Comparison of ENCODE assay signal across 8 mouse cellular contexts in genomic region chr9:64253021-64253904, GRCm38 (mm10). TPM values are rescaled to one million over a fixed set of nuclear protein-coding genes. Genes with fewer than 3 reads are reported as not detected.
DNase-seq lines count a peak whose midpoint lies in the region; ATAC-seq and TF ChIP-seq lines count a peak whose summit lies in the region.

Gene Map2k1 (minus strand): TSS chr9:64253631.

- TF ChIP-seq POLR2A in MEL (IDR thresholded peaks at IDR 0.05; ENCODE audit: control insufficient read depth in 1 of 2, insufficient read depth in 1 of 2, low read depth in 1 of 2, low read length in 2 of 2, poor library complexity in 1 of 2): peak; percentile 95 to 99
- peak; percentile 88 for TF ChIP-seq POLR2A in cerebellum, adult 2 months (IDR thresholded peaks at IDR 0.05; ENCODE audit: borderline replicate concordance, insufficient read depth, low read length)

- H3K4me1 ChIP-seq in MEL (ENCODE audit: control insufficient read depth in 1 of 2, insufficient read depth in 2 of 2, low read length in 2 of 2): peaks cover 14 to 17% of the 10 kb centered on the region in 2 experiments; a peak in 3 of 4 replicates
- H3K4me1 ChIP-seq in cerebellum, adult 2 months (ENCODE audit: control insufficient read depth, insufficient read depth, low read length): no peaks in the 10 kb centered on the region; the same call in 1 of the 2 replicates
- H3K4me1 ChIP-seq in forebrain, postnatal 0 days (ENCODE audit: insufficient read depth): peaks cover 8% of the 10 kb centered on the region; the same call in 1 of the 2 replicates
- peaks cover 15% of the 10 kb centered on the region for H3K4me1 ChIP-seq in lung, embryonic 15.5 days

- peak within 1 kb of the TSS; percentile 89 for H3K4me2 ChIP-seq in forebrain, postnatal 0 days (ENCODE audit: low read depth)
- H3K4me2 ChIP-seq in lung, embryonic 15.5 days: peak within 1 kb of the TSS; percentile 73

- peak; percentile 98 for DNase-seq in MEL (ENCODE audit: low read depth, low spot score)
- peak; percentile 100 for DNase-seq in cerebellum, adult 2 months
- peak; percentile 99 for DNase-seq in forebrain, postnatal 0 days
- peak; percentile 100 for DNase-seq in heart, postnatal 4 days
- DNase-seq in layer of hippocampus, adult 8-10 months (ENCODE audit: low spot score in 2 of 2): peak; percentile 99
- DNase-seq in ovary, adult 18-20 months (ENCODE audit: low spot score): peak; percentile 99
- peak; percentile 100 for DNase-seq in thymus, postnatal 0 days (ENCODE audit: low spot score)

- H3K36me3 ChIP-seq in MEL (ENCODE audit: control insufficient read depth in 1 of 2, insufficient read depth in 2 of 2, low read length in 2 of 2): peaks cover 0 to 15% of the 10 kb centered on the region in 2 experiments; a peak in 2 of 4 replicates
- no peaks in the 10 kb centered on the region for H3K36me3 ChIP-seq in forebrain, postnatal 0 days (ENCODE audit: insufficient read depth)
- H3K36me3 ChIP-seq in lung, embryonic 15.5 days: no peaks in the 10 kb centered on the region

- TF ChIP-seq CTCF in MEL (IDR thresholded peaks at IDR 0.05 in 2 of 3, conservative IDR thresholded peaks at IDR 0.05 in 1 of 3; ENCODE audit: control insufficient read depth in 1 of 3, insufficient read depth in 1 of 3, low read depth in 2 of 3, low read length in 3 of 3, poor library complexity in 1 of 3, severe bottlenecking in 1 of 3): peak; percentile 37 to 79 (median 68); a peak in 5 of 6 replicates
- TF ChIP-seq CTCF in cerebellum, adult 2 months (IDR thresholded peaks at IDR 0.05; ENCODE audit: borderline replicate concordance, insufficient read depth, low read depth, low read length): peak; percentile 66; the same call in 1 of the 2 replicates
- peak; percentile 88 for TF ChIP-seq CTCF in forebrain, postnatal 0 days (IDR thresholded peaks at IDR 0.05; ENCODE audit: low read depth)

- H3K79me2 ChIP-seq in MEL (ENCODE audit: control insufficient read depth, insufficient read depth, low read length, poor library complexity): peaks cover 13% of the 10 kb centered on the region

- peak; percentile 99 for ATAC-seq in forebrain, postnatal 0 days
- ATAC-seq in lung, embryonic 15.5 days (ENCODE audit: borderline replicate concordance, extremely low read depth, low FRiP score, low TSS enrichment): peak; percentile 99

- TF ChIP-seq EP300 in MEL (IDR thresholded peaks at IDR 0.05; ENCODE audit: low read depth in 1 of 2, low read length in 2 of 2): no peak

- WGBS in cerebellum, adult 2 months: under 1% methylated on average over 89 of the region's 89 CpGs
- WGBS in forebrain, postnatal 0 days: under 1% methylated on average over 85 of the region's 89 CpGs
- under 1% methylated on average over 87 of the region's 89 CpGs for WGBS in lung, embryonic 15.5 days

- H3K27ac ChIP-seq in MEL (ENCODE audit: control insufficient read depth, low read depth, low read length): peak within 1 kb of the TSS; percentile 57
- H3K27ac ChIP-seq in cerebellum, adult 2 months (ENCODE audit: insufficient read depth, low read length): peak within 1 kb of the TSS; percentile 38; the same call in 1 of the 2 replicates
- peak within 1 kb of the TSS; percentile 82 for H3K27ac ChIP-seq in forebrain, postnatal 0 days (ENCODE audit: low read depth, low read length)
- H3K27ac ChIP-seq in lung, embryonic 15.5 days: peak within 1 kb of the TSS; percentile 95

- no peaks in the 10 kb centered on the region for H3K9me3 ChIP-seq in MEL (replicated peaks; ENCODE audit: insufficient read depth, low read length)
- no peaks in the 10 kb centered on the region for H3K9me3 ChIP-seq in forebrain, postnatal 0 days (ENCODE audit: low read length)
- no peaks in the 10 kb centered on the region for H3K9me3 ChIP-seq in lung, embryonic 15.5 days

- peak within 1 kb of the TSS; percentile 93 for H3K9ac ChIP-seq in MEL (ENCODE audit: control insufficient read depth, low read depth, low read length, poor library complexity, severe bottlenecking)
- H3K9ac ChIP-seq in forebrain, postnatal 0 days: peak within 1 kb of the TSS; percentile 64
- H3K9ac ChIP-seq in lung, embryonic 15.5 days: peak within 1 kb of the TSS; percentile 92

- TF ChIP-seq RAD21 in MEL (IDR thresholded peaks at IDR 0.05; ENCODE audit: low read depth, low read length): no peak

- peak within 1 kb of the TSS; percentile 95 to 96 for H3K4me3 ChIP-seq in MEL (ENCODE audit: control insufficient read depth in 1 of 2, insufficient read depth in 1 of 2, low read depth in 2 of 2, low read length in 2 of 2)
- peak within 1 kb of the TSS; percentile 73 for H3K4me3 ChIP-seq in cerebellum, adult 2 months (replicated peaks; ENCODE audit: insufficient read depth, low read depth, low read length)
- H3K4me3 ChIP-seq in forebrain, postnatal 0 days (ENCODE audit: low read depth, low read length): peak within 1 kb of the TSS; percentile 87
- H3K4me3 ChIP-seq in lung, embryonic 15.5 days: peak within 1 kb of the TSS; percentile 94

- H3K27me3 ChIP-seq in MEL (ENCODE audit: control insufficient read depth in 1 of 2, insufficient read depth in 2 of 2, low read length in 2 of 2): no peaks in the 10 kb centered on the region
- H3K27me3 ChIP-seq in cerebellum, adult 2 months (ENCODE audit: control insufficient read depth, insufficient read depth, low read length): no peaks in the 10 kb centered on the region
- no peaks in the 10 kb centered on the region for H3K27me3 ChIP-seq in forebrain, postnatal 0 days (ENCODE audit: insufficient read depth, low read length)
- no peaks in the 10 kb centered on the region for H3K27me3 ChIP-seq in lung, embryonic 15.5 days

TF ChIP-seq in MEL, 35 proteins besides CTCF, POLR2A, EP300 and RAD21:
- TF ChIP-seq SIN3A (IDR thresholded peaks at IDR 0.05; ENCODE audit: low read length) (peak; percentile 63), HCFC1 (IDR thresholded peaks at IDR 0.05; ENCODE audit: low read depth, low read length) (peak; percentile 79), POLR2AphosphoS2 (IDR thresholded peaks at IDR 0.05; ENCODE audit: low read length) (peak; percentile 94), ELF1 (IDR thresholded peaks at IDR 0.05; ENCODE audit: low read depth, low read length) (peak; percentile 71; the same call in 1 of the 2 replicates), MAFK (IDR thresholded peaks at IDR 0.05; ENCODE audit: borderline replicate concordance, low read depth, low read length) (no peak), NELFE (IDR thresholded peaks at IDR 0.05; ENCODE audit: low read depth, low read length) (peak; percentile 94), USF1 (IDR thresholded peaks at IDR 0.05; ENCODE audit: low read depth, low read length) (peak; percentile 94), ZMIZ1 (IDR thresholded peaks at IDR 0.05; ENCODE audit: low read depth, low read length) (peak; percentile 91; the same call in 1 of the 2 replicates), RCOR1 (IDR thresholded peaks at IDR 0.05; ENCODE audit: low read depth, low read length) (0 out of 2 replicates have a peak, but pooled peaks have one; percentile 10), TBP (IDR thresholded peaks at IDR 0.05; ENCODE audit: low read depth, low read length) (peak; percentile 73), MAZ (IDR thresholded peaks at IDR 0.05; ENCODE audit: low read depth, low read length) (peak; percentile 79; the same call in 1 of the 2 replicates), ZKSCAN1 (IDR thresholded peaks at IDR 0.05; ENCODE audit: low read depth, low read length) (no peak), USF2 (IDR thresholded peaks at IDR 0.05; ENCODE audit: borderline replicate concordance in 1 of 2, insufficient read depth in 1 of 2, low read depth in 1 of 2, low read length in 2 of 2) (peak in 1 of 2 experiments; percentile 61; a peak in 2 of 4 replicates), TCF12 (IDR thresholded peaks at IDR 0.05; ENCODE audit: low read depth, low read length) (peak; percentile 70), BHLHE40 (IDR thresholded peaks at IDR 0.05; ENCODE audit: borderline replicate concordance, low read depth, low read length) (no peak), E2F4 (IDR thresholded peaks at IDR 0.05; ENCODE audit: borderline replicate concordance, low read depth, low read length) (no peak), ZNF384 (IDR thresholded peaks at IDR 0.05; ENCODE audit: low read depth, low read length) (no peak), CHD1 (IDR thresholded peaks at IDR 0.05; ENCODE audit: low read depth, low read length) (peak; percentile 19; the same call in 1 of the 2 replicates), CHD2 (IDR thresholded peaks at IDR 0.05; ENCODE audit: low read length) (no peak), UBTF (IDR thresholded peaks at IDR 0.05; ENCODE audit: borderline replicate concordance, insufficient read depth, low read depth, low read length) (peak; percentile 62; the same call in 1 of the 2 replicates), SMC3 (IDR thresholded peaks at IDR 0.05; ENCODE audit: low read depth, low read length) (peak; percentile 48), MXI1 (IDR thresholded peaks at IDR 0.05; ENCODE audit: low read depth, low read length) (0 out of 2 replicates have a peak, but pooled peaks have one; percentile 20), GATA1 (IDR thresholded peaks at IDR 0.05; ENCODE audit: low read depth, low read length) (no peak), TAL1 (IDR thresholded peaks at IDR 0.05; ENCODE audit: low read length) (no peak), MAX (IDR thresholded peaks at IDR 0.05; ENCODE audit: low read length) (peak; percentile 27; the same call in 1 of the 2 replicates), MYB (IDR thresholded peaks at IDR 0.05; ENCODE audit: low read depth, low read length) (no peak)

RNA-seq across cellular contexts. Expression of gene Map2k1, which starts in this region (rescaled TPM):
- 29.2 and 40.4 TPM in 2 replicates for total RNA-seq in MEL (2012; rRNA removed)
- 10 to 100 TPM in 1 of 2 experiments, not detected in 1; 48.0 TPM for polyA plus RNA-seq in MEL (2012; ENCODE audit: insufficient read depth in 1 of 2, insufficient read length in 2 of 2, low read depth in 1 of 2, low replicate concordance in 2 of 2, missing spikeins in 1 of 2)
- polyA plus RNA-seq in cerebellum, adult 2 months (2012; rRNA removed): 109 and 119 TPM in 2 replicates
- 69.9 and 82.4 TPM in 2 replicates for total RNA-seq in forebrain, postnatal 0 days (2014; rRNA removed)
- 53.1 and 60.8 TPM in 2 replicates for polyA plus RNA-seq in forebrain, postnatal 0 days (2015; fragmentation: Nextera tagmentation; extraction: Ambion mirVana)
- total RNA-seq in heart, postnatal 4 days (2021): 10 to 100 TPM; 65.1 to 65.5 TPM
- total RNA-seq in layer of hippocampus, adult 8-10 months (2022): 100 to 1,000 TPM; 290 to 306 (median 301) TPM
- polyA plus RNA-seq in lung, embryonic 15.5 days (2015; fragmentation: Nextera tagmentation; extraction: Ambion mirVana): 69.9 and 70.3 TPM in 2 replicates
- polyA plus RNA-seq in thymus, postnatal 0 days (2015; fragmentation: Nextera tagmentation; extraction: Ambion mirVana): 67.5 and 68.1 TPM in 2 replicates

Comparison
In these comparisons a context has a peak if more than half of its experiments do, and no peak if none do; other contexts are left out.
1. Peak in every context shown above with its lines: DNase-seq, ATAC-seq, H3K4me3 ChIP-seq and H3K27ac ChIP-seq.
2. H3K27ac ChIP-seq: peak in every context shown above with its lines; median percentile 95 in lung, embryonic 15.5 days; 82 in forebrain, postnatal 0 days; 57 in MEL; 38 in cerebellum, adult 2 months.